Mouse (Mus musculus): ENCODE measurements around the gene Ndufb4. TPM values are rescaled to one million over a fixed set of nuclear protein-coding genes. Genes with fewer than 3 reads are reported as not detected.
"Not testable (repeated sequence)": the region's sequence is repeated elsewhere in the genome, so short reads cannot be mapped to it uniquely, and the experiment has no call there.

The Ndufb4 gene
- total RNA-seq, 2 experiments from 2014 or later, result 65.4 to 68.8 TPM

DNA sequence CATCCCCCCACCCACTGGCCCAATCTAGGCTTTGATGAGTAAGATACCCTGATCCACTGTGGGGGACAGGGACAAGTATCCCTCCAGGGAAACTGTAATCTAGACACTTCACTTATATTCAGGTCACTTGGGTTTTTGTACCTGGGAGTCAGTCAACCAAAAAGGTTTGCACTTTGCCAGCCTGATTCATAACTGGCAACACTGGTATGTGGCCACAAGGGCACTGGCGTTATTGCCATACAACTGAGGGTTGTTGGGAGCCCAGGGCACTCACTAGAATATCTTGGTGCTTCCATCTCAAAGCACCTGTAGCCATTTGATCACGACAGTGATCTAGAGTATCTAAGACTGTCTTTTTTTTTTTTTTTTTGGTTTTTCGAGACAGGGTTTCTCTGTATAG lies 8.5 kb downstream of the Ndufb4 start:
- intact Hi-C loops (cut with DNase I), result no loop called here
- DNase-seq (ENCODE audit: low spot score in 2 of 2), result no peak

DNA sequence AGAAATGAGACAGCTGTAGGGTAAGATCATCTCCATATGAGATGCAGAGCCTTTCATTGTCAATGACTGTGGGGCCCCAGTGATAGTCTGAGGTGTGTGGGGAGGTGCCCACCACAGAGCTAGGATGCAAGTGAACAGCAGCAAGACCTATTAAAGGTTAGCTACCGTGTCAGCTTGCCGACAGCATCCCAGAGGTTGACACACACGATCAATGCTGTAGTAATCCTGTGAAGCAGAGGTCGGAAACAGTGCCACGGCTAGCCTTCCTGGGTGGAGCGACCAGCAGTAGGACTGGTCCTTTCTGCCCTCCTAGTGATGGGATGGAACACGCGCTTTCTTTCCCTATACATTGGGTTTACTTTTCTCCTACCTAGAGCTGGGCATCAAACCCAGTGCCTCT lies 9.0 kb downstream of the Ndufb4 start:
- no peak for DNase-seq (ENCODE audit: low spot score in 2 of 2)
- intact Hi-C loops (cut with DNase I), result no loop called here

DNA sequence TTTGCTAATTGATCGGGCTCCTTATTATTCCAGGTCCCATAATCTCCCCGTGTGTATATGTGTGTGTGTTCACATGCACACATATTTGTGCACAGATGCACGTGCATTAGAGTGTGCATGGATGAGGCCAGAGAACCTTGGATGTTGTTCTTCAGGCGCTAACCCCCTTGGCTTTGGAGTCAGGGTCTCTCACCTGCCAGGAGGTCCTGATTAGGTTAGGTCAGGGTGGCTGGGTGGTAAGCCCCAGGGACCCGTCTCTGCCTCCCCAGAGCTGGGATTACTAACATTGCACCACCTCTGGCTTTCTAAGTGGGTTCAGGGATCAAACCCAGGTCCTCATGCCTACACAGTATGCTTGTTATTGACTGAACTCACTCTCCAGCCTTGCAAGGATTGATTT lies 9.8 kb downstream of the Ndufb4 start:
- DNase-seq (ENCODE audit: low spot score in 2 of 2), result no peak
- intact Hi-C loops (cut with DNase I), result no loop called here

DNA sequence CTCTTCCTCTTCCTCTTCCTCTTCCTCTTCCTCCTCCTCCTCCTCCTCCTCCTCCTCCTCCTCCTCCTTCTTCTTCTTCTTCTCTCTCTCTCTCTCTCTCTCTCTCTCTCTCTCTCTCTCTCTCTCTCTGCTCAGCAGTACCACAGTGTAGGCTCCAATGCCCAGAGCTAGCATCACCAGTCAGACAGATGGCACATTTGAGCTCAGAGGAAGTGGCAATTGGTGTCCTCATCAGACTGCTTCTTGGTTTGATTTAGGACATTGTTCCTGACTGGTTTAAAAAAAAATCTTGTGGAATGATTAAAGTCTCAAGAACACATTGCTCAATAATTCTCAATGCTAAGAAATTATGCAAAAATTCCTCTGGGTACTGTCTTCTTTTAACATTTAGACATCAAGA lies 13.7 kb downstream of the Ndufb4 start:
- DNase-seq (ENCODE audit: low spot score in 2 of 2); intact Hi-C loops (cut with DNase I): not testable (repeated sequence)

DNA sequence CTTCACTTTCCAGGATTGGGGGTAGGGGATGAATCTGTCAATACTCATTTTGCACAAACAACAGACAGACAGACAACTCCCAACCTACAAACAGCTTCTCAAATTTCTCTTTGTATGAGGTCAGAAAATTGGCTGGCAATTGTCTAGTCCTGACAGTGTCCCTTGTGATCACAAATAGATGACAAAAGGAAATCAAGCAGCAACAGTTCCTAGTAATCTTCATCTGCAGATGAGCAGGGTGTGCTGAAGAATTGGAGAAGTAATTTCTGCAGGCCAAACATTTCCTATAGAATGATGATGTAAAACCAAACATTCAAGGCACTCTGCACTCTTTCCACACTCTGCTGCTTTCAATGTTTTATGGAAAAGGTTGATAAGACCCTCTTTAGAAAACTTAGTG lies 16.5 kb downstream of the Ndufb4 start:
- no peak for DNase-seq (ENCODE audit: low spot score in 2 of 2)
- intact Hi-C loops (cut with DNase I), result loop anchor here (5.0 kb wide), 1 partner anchor 101 kb away; the partner anchor contains the start of genes Gtf2e1 and Rabl3

DNA sequence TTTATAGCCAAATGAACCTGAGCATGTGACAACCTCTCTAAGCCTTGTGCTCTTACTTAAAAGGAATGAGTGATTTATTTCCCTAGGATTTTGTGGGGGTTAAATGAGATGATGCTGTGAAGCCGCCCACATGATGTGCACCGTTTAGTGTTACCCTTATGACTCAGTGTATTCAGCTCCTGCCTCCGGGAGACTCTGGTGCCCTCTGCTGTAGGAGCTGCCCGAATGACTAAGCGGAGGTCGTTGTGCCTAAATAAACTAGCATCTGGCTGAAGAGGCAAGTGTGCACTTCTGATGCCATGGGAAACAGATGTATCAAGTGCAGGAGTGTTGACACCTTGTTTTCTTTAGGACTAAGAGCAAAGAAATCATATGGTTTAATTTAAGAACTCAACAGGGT lies 18.1 kb downstream of the Ndufb4 start:
- peak; percentile 41 to 46 for DNase-seq (ENCODE audit: low spot score in 2 of 2)
- intact Hi-C loops (cut with DNase I), result loop anchor here (5.0 kb wide), 1 partner anchor 99 kb away; the partner anchor contains the start of genes Gtf2e1 and Rabl3

DNA sequence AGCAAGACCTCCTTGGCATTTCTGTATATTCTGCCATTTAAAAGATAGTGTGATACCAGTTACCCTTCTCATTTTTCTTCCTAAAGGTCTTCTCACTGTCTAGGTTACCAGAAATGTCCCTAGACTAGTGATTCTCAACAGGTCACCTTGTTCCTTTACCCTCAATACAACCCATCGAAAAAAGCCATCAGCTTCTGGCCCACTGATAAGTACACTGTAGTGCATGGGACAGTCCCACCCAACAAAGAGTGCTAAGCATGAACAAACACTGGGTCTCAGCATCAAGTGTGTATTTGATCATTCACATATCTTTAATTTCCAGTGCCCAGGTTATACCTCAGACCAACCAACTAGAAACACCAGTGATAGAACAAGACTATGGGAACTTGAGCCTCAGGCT lies 19.2 kb downstream of the Ndufb4 start:
- no peak for DNase-seq (ENCODE audit: low spot score in 2 of 2)
- intact Hi-C loops (cut with DNase I), result loop anchor here (5.0 kb wide), 1 partner anchor 98 kb away; the partner anchor contains the start of genes Gtf2e1 and Rabl3

DNA sequence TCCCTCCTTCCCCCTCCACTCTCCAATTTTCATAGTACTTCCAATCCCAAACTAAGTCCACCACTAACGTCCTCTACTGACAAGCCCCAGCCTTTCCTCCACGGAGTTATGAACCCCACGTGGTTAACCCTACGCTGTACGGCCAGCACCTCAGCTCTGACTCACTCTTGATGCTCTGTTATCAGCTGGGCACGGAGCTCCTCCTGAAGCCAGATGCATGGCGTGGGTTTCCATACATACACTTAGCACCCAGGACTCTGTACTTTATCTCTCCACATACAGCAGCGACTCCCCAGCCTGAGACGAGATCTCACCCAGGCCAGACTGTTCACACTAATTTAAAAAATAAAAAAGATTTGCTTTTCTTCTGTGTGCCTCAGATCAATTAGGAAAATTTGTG lies 19.7 kb downstream of the Ndufb4 start:
- intact Hi-C loops (cut with DNase I), result no loop called here

DNA sequence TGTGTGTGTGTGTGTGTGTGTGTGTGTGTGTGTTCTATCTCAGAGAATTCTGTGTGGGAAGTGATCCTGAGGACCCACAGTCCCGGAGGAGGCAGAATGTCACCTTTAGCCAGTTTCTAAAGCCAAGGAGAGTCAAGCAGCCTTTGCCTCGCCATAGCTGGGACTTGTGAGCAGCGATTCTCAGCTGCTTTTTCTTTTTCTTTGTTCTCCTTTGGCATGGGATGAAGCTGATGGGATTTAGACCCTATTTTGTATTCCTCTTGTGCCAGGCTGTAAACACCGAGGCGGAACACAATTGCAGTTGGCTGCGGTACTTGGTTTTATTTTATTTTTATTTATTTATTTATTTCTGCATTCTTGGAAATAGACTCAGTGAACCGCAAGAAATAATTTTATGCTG lies 25.2 kb downstream of the Ndufb4 start:
- DNase-seq (ENCODE audit: low spot score in 2 of 2), result no peak
- intact Hi-C loops (cut with DNase I), result no loop called here

More for the DNA sequence above, 19.7 kb downstream of the Ndufb4 start:
- DNase-seq (ENCODE audit: low spot score in 2 of 2), result no peak

DNA sequence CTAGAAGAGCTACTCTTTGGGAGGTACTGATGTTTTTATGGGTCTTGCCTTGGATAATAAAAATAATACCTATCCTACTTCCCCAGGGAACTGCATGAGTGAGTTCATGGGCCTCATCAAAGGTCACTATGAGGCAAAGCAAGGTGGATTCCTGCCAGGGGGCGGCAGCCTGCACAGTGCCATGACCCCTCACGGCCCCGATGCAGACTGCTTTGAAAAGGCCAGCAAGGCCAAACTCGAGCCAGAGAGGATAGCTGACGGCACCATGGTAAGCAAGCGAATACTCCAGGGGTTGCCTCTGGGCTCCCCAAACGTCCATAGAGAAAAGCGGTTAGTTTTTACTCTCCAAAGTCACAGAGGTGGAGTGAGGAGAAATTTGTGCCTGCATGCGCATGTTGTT lies 25.9 kb downstream of the Ndufb4 start:
- intact Hi-C loops (cut with DNase I), result no loop called here
- no peak for DNase-seq (ENCODE audit: low spot score in 2 of 2)

DNA sequence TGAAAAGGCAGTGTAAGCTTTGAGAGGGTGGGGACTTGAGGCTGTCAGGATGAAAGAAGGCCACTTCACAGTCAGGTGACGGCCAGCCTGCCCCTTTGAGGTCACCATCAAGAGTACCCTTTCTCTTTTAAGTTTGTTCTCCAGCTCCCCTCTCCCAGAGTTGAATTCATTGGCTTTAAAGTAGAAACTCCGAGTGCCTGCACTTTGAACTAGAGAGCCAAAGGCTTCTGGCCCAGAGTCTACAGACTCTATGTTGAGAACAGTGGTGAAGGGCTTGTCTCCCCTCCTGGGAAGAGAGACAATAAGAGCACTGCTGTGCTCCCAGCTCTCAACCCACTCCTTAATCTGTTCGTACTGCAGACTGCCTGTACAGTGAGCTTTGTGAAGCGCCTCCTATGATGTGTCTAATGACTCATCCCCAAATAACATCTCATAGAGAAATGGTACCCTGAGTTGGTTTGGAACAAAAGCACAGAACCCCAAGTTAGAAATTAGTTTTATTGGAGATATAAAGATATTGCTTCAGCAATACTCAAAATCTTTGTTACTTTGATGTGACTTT lies 27.8 kb downstream of the Ndufb4 start:
- intact Hi-C loops (cut with DNase I), result no loop called here
- no peak for DNase-seq (ENCODE audit: low spot score in 2 of 2)

DNA sequence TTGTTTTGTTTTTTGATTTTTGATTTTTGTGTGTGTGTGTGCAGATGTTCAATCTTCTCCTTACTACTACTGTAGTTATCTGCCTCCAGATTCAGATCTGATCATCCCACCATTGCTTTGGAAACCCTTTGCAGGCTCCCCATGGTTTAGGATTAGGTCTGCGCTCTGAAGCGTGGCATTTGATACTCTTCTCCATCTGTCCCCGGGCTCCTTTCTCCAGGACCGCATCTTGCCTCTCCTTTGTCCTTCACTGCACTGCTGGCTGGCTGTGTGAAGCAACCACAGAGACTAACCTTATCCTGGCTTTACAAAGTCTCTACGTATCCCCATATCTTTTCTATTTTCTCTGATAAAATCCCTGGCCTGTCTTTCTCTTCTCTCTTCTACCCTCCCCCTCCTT lies 31.3 kb downstream of the Ndufb4 start:
- intact Hi-C loops (cut with DNase I), result no loop called here
- no peak for DNase-seq (ENCODE audit: low spot score in 2 of 2)

DNA sequence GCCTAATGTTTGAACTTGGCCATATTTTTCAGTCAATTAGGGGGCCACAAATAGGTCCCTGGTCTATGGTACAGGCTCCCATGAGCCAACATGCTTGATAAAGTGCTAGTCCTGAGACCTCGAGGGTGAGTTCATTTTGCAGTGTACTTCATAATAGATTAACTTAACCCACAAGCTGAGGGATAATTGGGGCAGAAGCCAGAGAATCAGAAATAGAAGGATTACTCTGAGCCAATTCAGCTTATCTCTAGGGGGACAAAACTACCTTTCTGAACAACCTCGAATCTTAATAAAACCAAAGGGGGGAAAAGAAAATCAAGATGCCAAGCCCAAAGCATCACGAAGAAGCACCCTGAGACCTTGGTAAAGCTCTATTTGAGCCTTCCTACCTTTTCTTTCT lies 31.9 kb downstream of the Ndufb4 start:
- intact Hi-C loops (cut with DNase I), result no loop called here
- no peak for DNase-seq (ENCODE audit: low spot score in 2 of 2)

DNA sequence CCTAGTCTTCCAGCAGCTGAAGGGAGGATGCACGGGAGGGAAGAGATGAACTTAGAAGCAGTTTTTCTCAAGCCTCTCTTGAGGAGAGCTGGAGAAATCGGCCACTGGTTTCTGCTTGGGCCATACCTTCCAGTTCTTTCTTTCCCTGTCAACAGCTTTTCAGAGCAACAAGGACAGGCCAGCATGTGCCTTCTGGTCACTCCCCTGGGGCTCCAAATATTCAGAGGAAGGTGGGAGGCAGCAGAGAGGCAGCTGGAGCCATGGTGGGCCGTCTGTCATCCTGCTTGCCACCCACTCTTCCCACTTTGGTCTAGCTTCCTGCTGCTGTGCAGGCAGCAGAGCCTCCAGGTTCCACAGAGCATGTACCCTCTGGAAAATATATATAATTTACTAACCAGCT lies 36.6 kb downstream of the Ndufb4 start:
- intact Hi-C loops (cut with DNase I), result no loop called here
- peak; percentile 72 to 75 for DNase-seq (ENCODE audit: low spot score in 2 of 2)

DNA sequence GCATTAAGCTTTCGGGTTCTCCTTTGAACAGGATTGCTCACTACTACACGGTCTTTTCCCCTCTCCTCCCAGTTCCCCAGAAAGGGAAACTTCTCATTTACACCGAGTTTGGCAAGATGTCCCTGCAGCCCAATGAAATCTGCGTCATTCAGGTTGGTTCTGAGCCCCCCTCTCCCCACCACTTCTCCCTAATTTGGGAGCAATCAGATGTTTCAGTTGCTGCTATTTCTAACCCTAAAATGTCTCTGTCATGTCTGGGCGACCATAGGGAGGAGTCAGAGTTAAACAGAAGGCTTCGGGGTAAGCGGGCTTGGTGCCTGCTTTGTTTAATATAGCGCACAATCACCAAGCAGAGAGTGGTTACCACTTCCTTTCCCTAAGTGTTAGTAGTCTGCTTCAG lies 38.1 kb downstream of the Ndufb4 start:
- intact Hi-C loops (cut with DNase I), result no loop called here
- no peak for DNase-seq (ENCODE audit: low spot score in 2 of 2)

DNA sequence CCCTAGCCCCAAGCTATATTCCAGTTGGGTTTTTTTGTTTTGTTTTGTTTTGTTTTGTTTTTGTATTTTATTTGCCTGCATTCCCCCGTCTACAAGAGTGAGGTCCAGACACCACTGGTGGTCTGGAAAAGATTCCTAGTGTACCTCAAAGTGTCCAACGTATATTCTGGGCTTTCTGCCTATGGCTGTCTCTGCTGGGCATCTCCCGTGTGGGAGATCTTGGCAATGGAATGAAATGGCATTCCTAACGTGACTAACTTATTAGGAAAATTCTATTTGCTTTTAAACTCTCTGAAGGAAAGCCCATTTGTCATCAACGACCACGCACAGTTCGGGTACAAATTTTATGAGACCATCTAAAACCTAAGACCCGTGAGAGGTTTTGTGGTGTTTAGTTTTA lies 38.8 kb downstream of the Ndufb4 start:
- intact Hi-C loops (cut with DNase I), result no loop called here
- no peak for DNase-seq (ENCODE audit: low spot score in 2 of 2)

DNA sequence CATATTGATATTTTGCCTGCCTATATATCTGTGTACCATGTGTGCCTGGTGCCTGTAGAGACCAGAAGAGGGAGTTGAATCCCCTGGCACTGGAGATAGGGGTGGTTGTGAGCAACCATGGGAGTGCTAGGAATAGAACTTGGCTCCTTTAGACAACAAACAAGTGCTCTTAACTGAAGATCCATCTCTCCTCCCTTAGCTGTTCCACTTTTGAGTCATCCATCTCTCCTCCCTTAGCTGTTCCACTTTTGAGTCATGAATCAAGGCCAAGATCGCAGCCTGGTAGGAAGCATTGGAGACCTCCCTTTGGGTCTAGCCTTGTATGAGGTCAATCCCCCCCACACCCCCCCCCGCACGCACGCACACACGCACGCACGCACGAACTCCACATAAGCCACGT lies 39.7 kb downstream of the Ndufb4 start:
- intact Hi-C loops (cut with DNase I), result no loop called here

DNA sequence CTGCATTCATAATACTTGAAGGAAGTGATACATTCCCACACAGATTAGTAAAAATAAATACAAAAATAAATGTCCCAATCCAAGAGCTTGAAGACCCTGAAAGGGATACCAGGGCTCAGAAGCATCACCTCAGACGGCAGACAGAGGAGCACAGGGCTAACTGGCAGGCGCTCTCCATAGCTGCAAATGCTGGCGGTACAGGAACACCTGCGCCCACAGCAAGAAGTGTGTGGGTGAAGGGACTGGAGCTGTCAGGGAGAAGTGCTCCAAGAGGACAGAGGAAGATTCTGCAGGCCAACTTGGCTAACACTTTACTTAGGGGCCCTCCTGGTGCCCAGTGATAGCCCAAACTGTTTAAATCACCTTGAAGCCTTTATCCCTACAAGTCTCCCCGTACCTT lies 42.2 kb downstream of the Ndufb4 start:
- intact Hi-C loops (cut with DNase I), result no loop called here
- no peak for DNase-seq (ENCODE audit: low spot score in 2 of 2)

More for the DNA sequence above, 39.7 kb downstream of the Ndufb4 start:
- no peak for DNase-seq (ENCODE audit: low spot score in 2 of 2)

DNA sequence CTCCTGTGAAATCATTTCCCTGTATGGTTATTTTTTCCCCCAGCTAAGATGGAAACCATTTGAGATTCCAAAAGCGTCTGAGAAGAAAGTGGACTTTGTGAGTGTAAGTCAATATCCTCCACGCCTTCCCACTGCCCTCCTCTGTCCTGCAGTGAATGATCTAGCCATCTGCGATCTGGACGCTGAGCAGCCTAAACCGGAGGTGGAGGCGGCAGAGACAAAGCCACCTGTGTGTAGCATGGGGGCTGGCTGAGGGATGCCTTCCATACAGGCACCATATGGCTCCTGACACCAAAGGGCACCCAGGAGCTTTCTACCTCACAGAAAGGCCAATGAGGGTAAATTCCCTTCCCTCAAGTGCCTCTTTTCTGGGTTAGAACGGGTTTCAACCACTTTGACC lies 43.2 kb downstream of the Ndufb4 start:
- intact Hi-C loops (cut with DNase I), result no loop called here
- no peak for DNase-seq (ENCODE audit: low spot score in 2 of 2)

DNA sequence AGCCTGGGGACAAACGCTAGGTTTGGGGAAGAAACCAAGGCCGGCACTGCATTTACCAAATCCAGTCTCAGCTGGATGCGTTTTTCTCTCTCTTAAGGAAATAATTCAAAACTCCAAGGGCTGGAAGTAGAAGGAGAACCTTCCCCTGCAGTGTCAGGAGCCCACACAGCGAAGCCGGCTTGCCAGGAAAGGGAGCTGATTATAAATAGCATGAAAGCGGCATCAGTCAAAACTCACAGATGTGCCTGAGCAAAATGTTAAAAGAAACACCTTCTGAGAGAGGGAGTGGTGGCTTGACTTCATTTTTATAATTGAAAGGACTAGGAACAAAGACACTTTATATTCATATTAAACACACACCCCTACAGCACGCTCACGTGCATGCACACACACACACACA lies 43.9 kb downstream of the Ndufb4 start:
- intact Hi-C loops (cut with DNase I), result no loop called here
- DNase-seq (ENCODE audit: low spot score in 2 of 2), result peak; percentile 45 to 49

DNA sequence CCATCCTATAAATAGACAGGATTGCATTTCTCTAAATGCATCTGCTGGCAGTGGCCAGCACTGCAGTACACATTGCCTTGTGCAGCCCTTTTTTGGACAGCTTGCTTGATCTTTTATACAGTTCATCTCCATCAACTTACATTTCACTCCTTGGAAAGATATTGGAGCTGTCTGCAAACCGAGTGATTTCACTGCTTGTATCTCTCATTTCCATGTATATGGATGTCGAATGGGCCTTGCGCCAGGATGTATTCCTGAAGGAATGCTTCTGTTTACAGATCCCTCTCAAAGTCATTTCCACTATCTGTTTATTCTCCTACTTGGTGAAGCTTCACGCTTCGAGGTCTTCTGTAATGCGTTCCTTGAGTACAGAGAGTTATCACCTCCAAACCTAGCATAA lies 50.0 kb downstream of the Ndufb4 start:
- DNase-seq (ENCODE audit: low spot score in 2 of 2), result no peak

DNA sequence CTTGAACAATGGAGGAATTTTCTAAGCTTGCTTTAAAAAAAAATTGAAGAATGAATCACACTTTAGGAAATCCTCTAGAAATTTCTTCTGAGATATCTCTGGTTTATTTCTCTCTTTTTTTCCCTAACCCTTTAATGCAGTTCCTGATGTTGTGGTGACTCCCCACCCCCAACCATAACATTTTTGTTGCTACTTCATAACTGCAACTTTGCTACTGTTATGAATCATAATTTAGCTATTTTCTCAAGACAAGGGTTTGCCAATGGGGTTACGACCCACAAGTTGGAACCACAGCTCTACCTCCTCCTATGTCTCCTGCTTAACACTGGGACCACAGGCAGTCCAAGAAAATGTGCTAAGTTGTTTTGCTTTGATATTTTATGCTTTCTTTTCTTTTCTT lies 50.8 kb downstream of the Ndufb4 start:
- DNase-seq (ENCODE audit: low spot score in 2 of 2), result no peak
- intact Hi-C loops (cut with DNase I), result no loop called here

More for the DNA sequence above, 50.0 kb downstream of the Ndufb4 start:
- intact Hi-C loops (cut with DNase I), result no loop called here

All from left cerebral cortex, postnatal 36 days (tissue).